Mouse (Mus musculus) midbrain, embryonic 11.5 days (tissue): ENCODE measurements at regions not wholly inside any gene's neighbourhood (a gene's known extent, or its start where the extent isn't known, plus 50 kb on each side); places are given as distances from the start of the nearest gene placed in this dataset. TPM values are rescaled to one million over a fixed set of nuclear protein-coding genes. Genes with fewer than 3 reads are reported as not detected.

Experiments used
- ATAC-seq: fragments of 200-750 bp; cut with Nextera tagmentation; 2 replicates; pipeline ENCODE4 v1.8.0; 2017; ENCODE audit warnings: moderate TSS enrichment, moderate library complexity; ENCODE audit not compliant: low FRiP score
- DNase-seq: peaks from one replicate; pipeline ENCODE4 v3.0.0; 2015; ENCODE audit warnings: low spot score; ENCODE audit errors: missing footprints
- H3K27ac ChIP-seq: fragments of 300-500 bp; sonication (generic); 2 replicates; pipeline ENCODE4 v1.5.1; 2014; ENCODE audit warnings: low read depth, low read length
- H3K27me3 ChIP-seq: fragments of 300-500 bp; sonication (generic); 2 replicates; pipeline ENCODE4 v1.6.1; 2014; ENCODE audit warnings: mild to moderate bottlenecking, low read length, moderate library complexity, mixed read lengths; ENCODE audit not compliant: control insufficient read depth, insufficient read depth
- H3K36me3 ChIP-seq: fragments of 300-500 bp; sonication (generic); 2 replicates; pipeline ENCODE4 v1.6.1; 2014; ENCODE audit warnings: mild to moderate bottlenecking, low read length, moderate library complexity, mixed read lengths; ENCODE audit not compliant: control insufficient read depth, insufficient read depth
- H3K4me1 ChIP-seq: fragments of 300-500 bp; sonication (generic); 2 replicates; pipeline ENCODE4 v1.6.1; 2014; ENCODE audit warnings: low read length; ENCODE audit not compliant: control insufficient read depth, insufficient read depth
- H3K4me2 ChIP-seq: fragments of 300-500 bp; sonication (generic); 2 replicates; pipeline ENCODE4 v1.6.1; 2014; ENCODE audit warnings: mild to moderate bottlenecking, moderate library complexity
- H3K4me3 ChIP-seq: fragments of 300-500 bp; sonication (generic); 2 replicates; pipeline ENCODE4 v1.5.1; 2014; ENCODE audit warnings: low read depth, low read length
- H3K9ac ChIP-seq: fragments of 300-500 bp; sonication (generic); 2 replicates; pipeline ENCODE4 v1.6.1; 2014; ENCODE audit warnings: low read length
- H3K9me3 ChIP-seq: fragments of 300-500 bp; sonication (generic); 2 replicates; pipeline ENCODE4 v1.6.1; 2016; ENCODE audit warnings: low read length; ENCODE audit not compliant: control insufficient read depth
- WGBS: fragments of 180-500 bp; shearing (Covaris S2); extraction: QIAGEN DNeasy Blood & Tissue Kit; methylation state at CpG from one replicate; pipeline ENCODE4 v1.1.7; 2014; 5-methylcytosine and 5-hydroxymethylcytosine counted together
- microRNA-seq: library from miRNA; unstranded; fragments of <30 nt; microRNA quantifications from one replicate; pipeline ENCODE4, GENCODE M21; 2017

- H3K9ac ChIP-seq: no peak overlapping the region
- 95% methylated on average over 1 of the region's 1 CpGs for WGBS
- no peaks in the 10 kb centered on the region for H3K4me1 ChIP-seq
- H3K36me3 ChIP-seq: no peaks in the 10 kb centered on the region
- H3K9me3 ChIP-seq: no peaks in the 10 kb centered on the region
- no peak overlapping the region for H3K4me3 ChIP-seq
- ATAC-seq: no peak
- H3K27ac ChIP-seq: no peak overlapping the region
- no peak for DNase-seq
- H3K27me3 ChIP-seq: no peaks in the 10 kb centered on the region
- no peak overlapping the region for H3K4me2 ChIP-seq
These were observed 846.9 kb upstream of the Slitrk1 start for GRCm38 (mm10) chr14:109760892-109761291.

Small RNA genes lying in the stretch of these regions (microRNA-seq; reads per million reads assigned to microRNA genes)
- gene Gm24369: not detected
